Mouse (Mus musculus) hindbrain, embryonic 14.5 days (tissue): ENCODE measurements around the gene Irf1. TPM values are rescaled to one million over a fixed set of nuclear protein-coding genes. Genes with fewer than 3 reads are reported as not detected.

Experiments used
- ATAC-seq: fragments of 200-750 bp; cut with Nextera tagmentation; 2 replicates; pipeline ENCODE4 v1.8.0; 2017; ENCODE audit warnings: moderate number of reproducible peaks, mild to moderate bottlenecking, moderate TSS enrichment, moderate library complexity; ENCODE audit not compliant: low FRiP score
- DNase-seq: peaks from one replicate; pipeline ENCODE4 v3.0.0-alpha.2; 2015; ENCODE audit warnings: low spot score
- H3K27ac ChIP-seq: fragments of 300-500 bp; sonication (generic); 2 replicates; pipeline ENCODE4 v1.5.1; 2014; ENCODE audit warnings: mild to moderate bottlenecking, moderate library complexity
- H3K27me3 ChIP-seq: fragments of 300-500 bp; sonication (generic); 2 replicates; pipeline ENCODE4 v1.6.1; 2014; ENCODE audit warnings: mild to moderate bottlenecking, low read length, mixed read lengths; ENCODE audit not compliant: control insufficient read depth, insufficient read depth
- H3K36me3 ChIP-seq: fragments of 300-500 bp; sonication (generic); replicated peaks from 2 replicates; pipeline ENCODE4 v1.6.1; 2014; ENCODE audit not compliant: control insufficient read depth, insufficient read depth
- H3K4me1 ChIP-seq: fragments of 300-500 bp; sonication (generic); replicated peaks from 2 replicates; pipeline ENCODE4 v1.6.1; 2014; ENCODE audit warnings: antibody characterized with exemption, low read length, mixed read lengths; ENCODE audit not compliant: control insufficient read depth, insufficient read depth
- H3K4me2 ChIP-seq: fragments of 300-500 bp; sonication (generic); replicated peaks from 2 replicates; pipeline ENCODE4 v1.6.1; 2014; ENCODE audit warnings: mild to moderate bottlenecking, moderate library complexity
- H3K4me3 ChIP-seq: fragments of 300-500 bp; sonication (generic); replicated peaks from 2 replicates; pipeline ENCODE4 v1.5.1; 2014; ENCODE audit warnings: mild to moderate bottlenecking, low read length
- H3K9ac ChIP-seq: fragments of 300-500 bp; sonication (generic); 2 replicates; pipeline ENCODE4 v1.6.1; 2014
- H3K9me3 ChIP-seq: fragments of 300-500 bp; sonication (generic); 2 replicates; pipeline ENCODE4 v1.6.1; 2016; ENCODE audit warnings: low read length; ENCODE audit not compliant: control insufficient read depth
- WGBS: fragments of 180-500 bp; shearing (Covaris S2); extraction: QIAGEN DNeasy Blood & Tissue Kit; methylation state at CpG from one replicate; pipeline ENCODE4 v1.1.7; 2014; 5-methylcytosine and 5-hydroxymethylcytosine counted together
- polyA plus RNA-seq: library from polyadenylated mRNA; unstranded; fragments of >200 nt; fragmentation: Nextera tagmentation; extraction: Ambion mirVana; gene quantifications from 2 replicates; pipeline ENCODE4 v1.2.1, GENCODE M21; 2014

Gene Irf1
- polyA plus RNA-seq, 1 experiment from 2014 or later: 2.7 TPM

DNA sequence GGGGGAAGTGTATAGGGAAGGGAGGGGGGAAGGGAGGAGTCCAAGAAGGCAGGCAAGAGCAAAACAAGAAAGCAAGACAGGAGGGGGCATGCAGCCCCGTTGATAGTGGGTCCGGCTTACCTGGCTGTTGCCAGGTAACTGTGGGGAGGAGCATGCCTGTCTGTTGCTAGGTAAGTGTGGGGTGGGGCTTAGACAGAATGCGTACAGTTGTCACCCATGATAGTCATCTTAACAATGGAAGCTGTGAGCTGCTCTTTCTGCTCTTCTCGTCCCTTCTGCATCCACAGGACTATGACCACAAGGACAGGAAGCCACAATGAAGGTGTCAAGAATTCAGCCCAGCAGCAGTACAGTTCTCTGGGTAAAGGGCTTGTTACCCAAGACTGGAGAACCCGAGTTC, 40.3 kb downstream of the Irf1 start:
- whole genome bisulfite sequencing: 56% methylated on average over 5 of the region's 5 CpGs
- Histone ChIP-seq H3K4me2 (no peak overlapping the region), H3K36me3 (no peaks in the 10 kb centered on the region), H3K27me3 (no peaks in the 10 kb centered on the region), H3K9me3 (no peaks in the 10 kb centered on the region), H3K27ac (no peak overlapping the region), H3K9ac (no peak overlapping the region), H3K4me3 (no peak overlapping the region), H3K4me1 (no peaks in the 10 kb centered on the region)
- DNase-seq: no peak
- ATAC-seq: no peak

DNA sequence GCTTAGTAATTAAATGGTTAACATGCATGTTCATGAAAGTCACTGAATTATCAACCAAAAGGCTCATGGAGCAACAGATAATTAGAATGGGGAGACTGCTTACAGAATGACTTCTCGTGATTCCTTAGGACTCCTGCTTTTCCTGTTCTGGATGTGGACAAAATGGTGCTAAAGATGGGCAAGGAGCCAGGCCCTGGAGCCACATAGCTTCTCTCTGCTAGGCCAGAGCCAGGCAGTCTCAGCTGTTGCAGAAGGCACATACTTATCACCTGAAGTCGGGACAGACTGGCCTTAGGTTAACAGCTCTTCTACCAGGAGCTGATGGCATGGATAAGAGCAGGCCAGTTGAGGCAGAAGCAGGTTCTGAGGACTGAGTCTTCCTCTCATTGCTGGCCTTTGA, 40.9 kb downstream of the Irf1 start:
- no peak overlapping the region for H3K9ac ChIP-seq
- 74% methylated on average over 2 of the region's 2 CpGs for WGBS
- no peak overlapping the region for H3K4me2 ChIP-seq
- no peaks in the 10 kb centered on the region for H3K27me3 ChIP-seq
- H3K9me3 ChIP-seq: no peaks in the 10 kb centered on the region
- H3K27ac ChIP-seq: no peak overlapping the region
- H3K36me3 ChIP-seq: no peaks in the 10 kb centered on the region
- ATAC-seq (no peak), DNase-seq (no peak)
- no peaks in the 10 kb centered on the region for H3K4me1 ChIP-seq
- H3K4me3 ChIP-seq: no peak overlapping the region

DNA sequence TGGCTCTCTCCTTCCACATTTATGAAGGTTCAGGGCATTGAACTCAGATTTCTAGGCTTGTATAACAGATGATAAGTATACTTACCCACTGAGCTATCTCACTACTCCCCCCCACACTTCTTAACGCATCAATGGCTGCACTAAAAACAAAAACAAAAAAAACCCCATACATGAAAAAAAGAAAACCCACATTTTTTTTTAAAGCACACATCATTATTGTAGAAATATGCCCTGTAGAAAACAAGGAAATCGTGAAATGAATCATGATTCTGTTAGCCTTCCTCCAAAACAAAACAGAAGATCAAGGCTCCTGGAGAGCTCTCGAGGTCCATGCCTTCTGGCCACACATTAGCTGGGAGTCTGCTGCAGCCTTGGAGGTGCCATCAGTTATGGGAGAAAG, 41.5 kb downstream of the Irf1 start:
- Histone ChIP-seq H3K9ac (no peak overlapping the region), H3K36me3 (no peaks in the 10 kb centered on the region), H3K27me3 (no peaks in the 10 kb centered on the region), H3K4me1 (no peaks in the 10 kb centered on the region), H3K4me2 (no peak overlapping the region), H3K4me3 (no peak overlapping the region), H3K27ac (no peak overlapping the region), H3K9me3 (no peaks in the 10 kb centered on the region)
- DNase-seq: no peak
- no peak for ATAC-seq
- 84% methylated on average over 3 of the region's 3 CpGs for WGBS

DNA sequence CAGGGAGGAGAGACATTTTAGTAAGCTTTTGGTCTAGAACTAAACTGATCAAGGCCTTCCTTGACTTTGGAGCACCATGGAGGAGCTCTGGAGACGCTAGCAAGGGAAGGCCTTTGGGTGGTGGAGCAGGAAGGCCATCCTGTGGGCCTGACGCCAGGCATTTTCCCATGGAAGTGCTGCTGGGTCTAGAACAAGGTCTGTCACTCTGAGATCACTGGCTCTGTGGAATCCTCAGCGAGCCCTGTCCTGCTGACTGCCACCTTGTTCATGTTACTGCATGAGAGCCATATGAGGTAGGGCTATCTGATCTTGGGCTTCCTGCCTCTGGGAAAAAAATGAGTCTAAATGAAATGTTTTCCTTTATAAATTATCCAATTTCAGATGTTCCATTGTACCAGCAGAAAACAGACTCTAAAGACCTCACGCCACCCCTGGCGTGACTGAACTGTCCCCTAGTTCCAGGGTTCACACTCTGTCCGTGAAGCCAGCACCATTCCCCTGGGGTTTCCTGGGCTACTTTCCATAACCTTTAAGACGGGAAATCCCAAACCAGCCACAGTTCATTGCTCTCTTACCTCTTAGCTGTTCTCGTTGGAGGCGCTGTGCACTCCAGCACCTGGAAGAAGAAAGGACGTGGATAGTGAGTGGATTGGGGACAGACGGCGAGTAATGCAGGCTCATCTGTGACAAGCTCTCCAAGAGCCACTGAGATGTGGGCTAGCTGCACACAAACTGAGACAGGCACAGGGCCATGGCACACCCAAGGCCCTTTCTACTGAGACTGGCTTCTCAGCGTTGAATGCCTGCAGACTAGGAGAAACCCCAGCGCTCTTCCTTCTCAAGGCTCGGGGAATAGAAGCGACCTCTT, 43.4 kb downstream of the Irf1 start:
- no peaks in the 10 kb centered on the region for H3K27me3 ChIP-seq
- 87% methylated on average over 16 of the region's 16 CpGs for WGBS
- no peak for DNase-seq
- no peak overlapping the region for H3K4me2 ChIP-seq
- no peak overlapping the region for H3K27ac ChIP-seq
- no peaks in the 10 kb centered on the region for H3K9me3 ChIP-seq
- no peaks in the 10 kb centered on the region for H3K36me3 ChIP-seq
- no peak overlapping the region for H3K9ac ChIP-seq
- ATAC-seq: no peak
- no peaks in the 10 kb centered on the region for H3K4me1 ChIP-seq
- H3K4me3 ChIP-seq: no peak overlapping the region

DNA sequence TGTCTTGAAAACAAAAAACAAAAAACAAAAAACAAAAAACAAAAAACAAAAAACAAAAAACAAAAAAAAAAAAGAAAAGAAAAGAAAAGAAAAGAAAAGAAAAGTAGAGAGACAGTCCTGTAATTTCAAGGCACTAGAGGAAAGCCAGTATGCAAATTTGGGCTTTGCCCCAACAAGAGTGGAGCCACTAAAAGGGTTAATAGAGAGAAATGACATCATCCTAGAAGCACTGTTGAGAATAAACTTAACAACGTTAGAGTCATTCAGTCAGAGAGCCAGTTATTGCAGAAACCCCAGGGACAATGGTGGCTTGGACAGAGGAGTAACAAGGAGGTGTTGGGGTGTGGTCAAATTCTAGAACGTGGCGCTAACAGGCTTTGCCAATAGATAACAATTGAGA, 45.0 kb downstream of the Irf1 start:
- ATAC-seq (no peak), DNase-seq (no peak)
- Histone ChIP-seq H3K36me3 (no peaks in the 10 kb centered on the region), H3K4me3 (no peak overlapping the region), H3K9me3 (no peaks in the 10 kb centered on the region), H3K4me1 (no peaks in the 10 kb centered on the region), H3K9ac (no peak overlapping the region), H3K27me3 (no peaks in the 10 kb centered on the region), H3K4me2 (no peak overlapping the region), H3K27ac (no peak overlapping the region)
- WGBS: 64% methylated on average over 3 of the region's 3 CpGs

DNA sequence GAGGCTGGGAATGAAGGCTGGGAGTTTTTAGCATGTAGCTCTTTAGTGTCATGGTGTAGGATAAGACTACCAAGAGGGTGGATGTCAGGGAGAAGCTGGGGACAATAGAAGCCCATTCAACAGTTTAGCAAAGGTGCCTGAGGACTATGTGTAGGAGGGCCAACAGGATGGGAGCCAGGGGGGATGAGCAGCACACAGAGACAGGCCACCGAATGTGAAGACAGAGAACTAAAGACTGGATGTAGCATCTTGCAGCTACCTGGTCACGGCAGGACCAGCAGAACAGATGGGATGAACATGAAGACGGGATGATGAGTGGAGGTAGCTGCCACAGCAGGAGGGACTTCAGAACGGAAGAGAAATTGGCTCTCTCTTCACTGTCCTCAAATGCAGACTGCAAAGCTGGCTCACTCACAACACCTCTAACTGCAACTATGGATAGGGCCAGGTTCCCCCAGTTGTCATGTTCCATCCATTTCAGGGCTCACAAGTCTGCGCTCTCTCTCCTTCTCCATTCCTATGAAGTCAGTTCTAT, 47.1 kb downstream of the Irf1 start:
- Histone ChIP-seq H3K4me2 (no peak overlapping the region), H3K4me1 (no peaks in the 10 kb centered on the region), H3K4me3 (no peak overlapping the region), H3K9ac (no peak overlapping the region), H3K36me3 (no peaks in the 10 kb centered on the region), H3K9me3 (no peaks in the 10 kb centered on the region), H3K27ac (no peak overlapping the region), H3K27me3 (no peaks in the 10 kb centered on the region)
- no peak for DNase-seq
- WGBS: 89% methylated on average over 5 of the region's 5 CpGs
- no peak for ATAC-seq

DNA sequence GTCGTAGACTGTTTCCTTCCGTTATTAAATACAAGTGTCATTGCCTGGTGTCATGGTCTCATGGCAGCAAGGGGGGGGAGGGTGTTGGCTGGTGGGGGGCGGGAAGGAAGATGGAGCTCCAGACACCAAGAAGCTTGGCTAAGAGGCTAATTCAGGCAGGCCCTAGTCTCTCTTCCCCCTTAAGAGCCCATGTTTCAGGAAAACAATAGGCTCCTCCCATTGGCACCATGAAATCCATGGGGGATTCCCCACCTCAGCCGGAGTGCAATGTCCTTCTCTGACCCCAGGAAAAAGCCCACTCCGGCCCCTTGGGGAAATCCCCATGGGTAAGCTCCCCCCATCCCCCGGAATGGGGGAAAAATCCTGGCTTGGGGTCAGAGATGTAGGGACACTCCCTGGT, 49.0 kb downstream of the Irf1 start:
- no peak overlapping the region for H3K27ac ChIP-seq
- no peak for ATAC-seq
- no peaks in the 10 kb centered on the region for H3K9me3 ChIP-seq
- no peak for DNase-seq
- H3K27me3 ChIP-seq: no peaks in the 10 kb centered on the region
- no peak overlapping the region for H3K4me2 ChIP-seq
- H3K4me1 ChIP-seq: no peaks in the 10 kb centered on the region
- no peak overlapping the region for H3K4me3 ChIP-seq
- no peaks in the 10 kb centered on the region for H3K36me3 ChIP-seq
- no peak overlapping the region for H3K9ac ChIP-seq
- 58% methylated on average over 6 of the region's 6 CpGs for WGBS

DNA sequence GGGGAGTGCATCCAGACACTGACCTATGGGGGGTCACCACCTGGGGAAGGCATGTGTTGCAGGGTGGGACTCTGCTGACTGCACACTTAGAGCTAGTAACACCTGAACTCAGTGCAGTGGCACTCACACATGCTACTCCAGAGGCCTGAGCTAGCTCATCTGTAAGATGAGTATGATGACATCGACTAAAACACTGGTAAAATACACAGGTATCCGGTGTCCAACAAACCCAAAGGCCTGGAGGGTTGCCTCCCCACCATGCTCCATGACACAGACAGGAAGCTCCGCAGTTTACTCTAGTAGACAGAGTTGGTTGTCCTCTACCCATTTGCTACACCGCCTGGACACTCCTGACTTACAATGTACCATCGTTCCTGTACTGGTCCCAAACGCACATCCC, 49.7 kb downstream of the Irf1 start:
- no peaks in the 10 kb centered on the region for H3K27me3 ChIP-seq
- H3K9ac ChIP-seq: no peak overlapping the region
- no peaks in the 10 kb centered on the region for H3K36me3 ChIP-seq
- no peaks in the 10 kb centered on the region for H3K9me3 ChIP-seq
- ATAC-seq (no peak), DNase-seq (no peak)
- 93% methylated on average over 6 of the region's 6 CpGs for WGBS
- H3K4me2 ChIP-seq: no peak overlapping the region
- H3K27ac ChIP-seq: no peak overlapping the region
- no peak overlapping the region for H3K4me3 ChIP-seq
- H3K4me1 ChIP-seq: no peaks in the 10 kb centered on the region

DNA sequence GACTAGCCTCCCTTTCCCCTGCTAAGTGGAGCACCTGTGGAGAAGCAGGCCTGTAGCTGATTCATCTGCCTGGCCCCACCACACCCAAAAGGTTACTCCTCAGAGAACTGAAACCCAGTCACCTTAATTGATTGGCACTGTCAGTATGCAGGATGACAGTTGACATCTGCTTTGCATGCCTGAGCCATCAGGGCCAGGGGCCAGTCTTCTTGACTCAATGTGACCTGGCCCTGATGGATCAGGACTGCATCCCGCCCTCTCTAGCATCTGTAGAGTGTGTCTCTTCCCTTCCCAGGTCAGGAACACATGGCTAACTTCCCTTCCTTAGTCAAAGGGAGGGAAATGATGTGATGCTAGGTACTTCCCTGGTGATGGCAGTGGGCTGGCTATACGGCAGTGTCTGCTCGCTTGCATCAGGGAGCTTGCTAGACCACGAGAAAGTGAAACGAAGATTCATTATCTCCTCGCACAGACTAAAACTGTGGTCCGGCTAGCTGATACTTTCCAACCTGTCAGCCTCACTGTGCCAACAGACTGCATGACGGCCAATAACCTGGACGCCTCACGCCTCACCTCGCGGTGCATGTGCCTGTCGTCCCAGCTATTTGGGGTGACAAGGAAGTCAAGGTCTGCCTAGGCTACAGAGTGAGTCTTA, 50.8 kb downstream of the Irf1 start:
- 95% methylated on average over 13 of the region's 13 CpGs for WGBS
- DNase-seq (no peak), ATAC-seq (no peak)
- H3K36me3 ChIP-seq: no peaks in the 10 kb centered on the region
- H3K4me3 ChIP-seq: no peak overlapping the region
- no peak overlapping the region for H3K4me2 ChIP-seq
- H3K27ac ChIP-seq: no peak overlapping the region
- H3K9ac ChIP-seq: no peak overlapping the region
- H3K27me3 ChIP-seq: no peaks in the 10 kb centered on the region
- no peaks in the 10 kb centered on the region for H3K9me3 ChIP-seq
- no peaks in the 10 kb centered on the region for H3K4me1 ChIP-seq
